Mouse (Mus musculus) forebrain, embryonic 11.5 days (tissue): ENCODE measurements around the gene Bcl2l11. TPM values are rescaled to one million over a fixed set of nuclear protein-coding genes. Genes with fewer than 3 reads are reported as not detected.

Experiments used
- ATAC-seq: fragments of 200-750 bp; cut with Nextera tagmentation; replicated peaks from 2 replicates; pipeline ENCODE4 v1.8.0; 2017; ENCODE audit warnings: moderate TSS enrichment; ENCODE audit not compliant: low FRiP score
- DNase-seq: peaks from one replicate; pipeline ENCODE4 v3.0.0-alpha.2; 2017; ENCODE audit warnings: low spot score
- H3K27ac ChIP-seq: fragments of 300-500 bp; sonication (generic); 2 replicates; pipeline ENCODE4 v1.5.1; 2014; ENCODE audit warnings: low read depth, low read length
- H3K27me3 ChIP-seq: fragments of 300-500 bp; sonication (generic); 2 replicates; pipeline ENCODE4 v1.6.1; 2014; ENCODE audit warnings: mild to moderate bottlenecking, low read length, mixed read lengths; ENCODE audit not compliant: control insufficient read depth, insufficient read depth
- H3K36me3 ChIP-seq: fragments of 300-500 bp; sonication (generic); 2 replicates; pipeline ENCODE4 v1.6.1; 2014; ENCODE audit warnings: mild to moderate bottlenecking, low read length, moderate library complexity, mixed read lengths; ENCODE audit not compliant: control insufficient read depth, insufficient read depth
- H3K4me1 ChIP-seq: fragments of 300-500 bp; sonication (generic); replicated peaks from 2 replicates; pipeline ENCODE4 v1.6.1; 2014; ENCODE audit warnings: low read length, mixed read lengths; ENCODE audit not compliant: control insufficient read depth, insufficient read depth
- H3K4me2 ChIP-seq: fragments of 300-500 bp; sonication (generic); 2 replicates; pipeline ENCODE4 v1.6.1; 2014; ENCODE audit warnings: low read depth, mild to moderate bottlenecking, low read length, moderate library complexity, mixed read lengths; ENCODE audit not compliant: severe bottlenecking
- H3K4me3 ChIP-seq: fragments of 300-500 bp; sonication (generic); 2 replicates; pipeline ENCODE4 v1.5.1; 2014; ENCODE audit warnings: low read depth, low read length
- H3K9ac ChIP-seq: fragments of 300-500 bp; sonication (generic); 2 replicates; pipeline ENCODE4 v1.6.1; 2014; ENCODE audit warnings: low read length
- H3K9me3 ChIP-seq: fragments of 300-500 bp; sonication (generic); 2 replicates; pipeline ENCODE4 v1.6.1; 2016; ENCODE audit warnings: low read length, mixed read lengths; ENCODE audit not compliant: control insufficient read depth
- WGBS: fragments of 180-500 bp; shearing (Covaris S2); extraction: QIAGEN DNeasy Blood & Tissue Kit; methylation state at CpG from one replicate; pipeline ENCODE4 v1.1.7; 2014; 5-methylcytosine and 5-hydroxymethylcytosine counted together
- polyA plus RNA-seq: library from polyadenylated mRNA; unstranded; fragments of >200 nt; fragmentation: Nextera tagmentation; extraction: Ambion mirVana; gene quantifications from 2 replicates; pipeline ENCODE4 v1.2.1, GENCODE M21; 2014

Gene Bcl2l11
- polyA plus RNA-seq, 1 experiment from 2014 or later = 17.7 TPM

- Histone ChIP-seq H3K27ac (no peak overlapping the region), H3K36me3 (no peaks in the 10 kb centered on the region), H3K4me3 (no peak overlapping the region), H3K9me3 (no peaks in the 10 kb centered on the region), H3K4me2 (no peak overlapping the region), H3K9ac (no peak overlapping the region), H3K4me1 (peaks cover 10% of the 10 kb centered on the region), H3K27me3 (peaks cover 18% of the 10 kb centered on the region)
- ATAC-seq = no peak
- WGBS = 87% methylated on average over 9 of the region's 9 CpGs
- DNase-seq = no peak
These were observed 6.9 kb upstream of the Bcl2l11 start for GRCm38 (mm10) chr2:128118971-128119370.

- ATAC-seq = no peak
These were observed 3.3 kb upstream of the Bcl2l11 start for GRCm38 (mm10) chr2:128122491-128122890.

GRCm38 (mm10) chr2:128122891-128123771 lies 2.7 kb upstream of the Bcl2l11 start:
- Histone ChIP-seq H3K27me3 (peaks cover 22% of the 10 kb centered on the region), H3K27ac (no peak overlapping the region), H3K4me3 (peak overlapping the region; percentile 5), H3K9ac (no peak overlapping the region), H3K4me2 (peak overlapping the region; percentile 99), H3K4me1 (peaks cover 22% of the 10 kb centered on the region), H3K9me3 (no peaks in the 10 kb centered on the region), H3K36me3 (no peaks in the 10 kb centered on the region)
- ATAC-seq = no peak
- DNase-seq = peak; percentile 63
- WGBS = 1% methylated on average over 40 of the region's 40 CpGs

More at GRCm38 (mm10) chr2:128122491-128122890, 3.3 kb upstream of the Bcl2l11 start:
- 1% methylated on average over 9 of the region's 9 CpGs for whole genome bisulfite sequencing
- Histone ChIP-seq H3K27me3 (peaks cover 22% of the 10 kb centered on the region), H3K9ac (no peak overlapping the region), H3K4me1 (peaks cover 22% of the 10 kb centered on the region), H3K36me3 (no peaks in the 10 kb centered on the region), H3K9me3 (no peaks in the 10 kb centered on the region), H3K4me2 (peak overlapping the region; percentile 99), H3K4me3 (peak overlapping the region; percentile 5), H3K27ac (no peak overlapping the region)
- peak; percentile 73 for DNase-seq

- DNase-seq (peak; percentile 65), ATAC-seq (no peak)
- H3K4me3 ChIP-seq = peak overlapping the region; percentile 66
- peaks cover 26% of the 10 kb centered on the region for H3K4me1 ChIP-seq
- WGBS = 3% methylated on average over 23 of the region's 23 CpGs
- no peak overlapping the region for H3K9ac ChIP-seq
- no peaks in the 10 kb centered on the region for H3K36me3 ChIP-seq
- H3K27ac ChIP-seq = no peak overlapping the region
- peaks cover 22% of the 10 kb centered on the region for H3K27me3 ChIP-seq
- peak overlapping the region; percentile 99 for H3K4me2 ChIP-seq
- H3K9me3 ChIP-seq = no peaks in the 10 kb centered on the region
These were observed 1.7 kb upstream of the Bcl2l11 start for GRCm38 (mm10) chr2:128123921-128124683.

- peaks cover 22% of the 10 kb centered on the region for H3K27me3 ChIP-seq
- H3K4me2 ChIP-seq = peak overlapping the region; percentile 99
- ATAC-seq (no peak), DNase-seq (peak; percentile 56)
- no peak overlapping the region for H3K27ac ChIP-seq
- WGBS = 2% methylated on average over 15 of the region's 15 CpGs
- H3K4me3 ChIP-seq = peak overlapping the region; percentile 66
- H3K9me3 ChIP-seq = no peaks in the 10 kb centered on the region
- H3K36me3 ChIP-seq = peaks cover under 1% of the 10 kb centered on the region; the same call in 1 of the 2 replicates
- H3K4me1 ChIP-seq = peaks cover 26% of the 10 kb centered on the region
- H3K9ac ChIP-seq = peak overlapping the region; percentile 65
These were observed 1.1 kb upstream of the Bcl2l11 start for GRCm38 (mm10) chr2:128124693-128125092.

GRCm38 (mm10) chr2:128126591-128127051 lies 783 bp downstream of the Bcl2l11 start:
- Histone ChIP-seq H3K9ac (peak overlapping the region; percentile 65), H3K4me2 (peak overlapping the region; percentile 99), H3K4me1 (peaks cover 26% of the 10 kb centered on the region), H3K4me3 (peak overlapping the region; percentile 66), H3K36me3 (peaks cover 4% of the 10 kb centered on the region; the same call in 1 of the 2 replicates), H3K27me3 (peaks cover 21% of the 10 kb centered on the region), H3K27ac (no peak overlapping the region), H3K9me3 (no peaks in the 10 kb centered on the region)
- ATAC-seq (no peak; the same call in 1 of the 2 replicates), DNase-seq (peak; percentile 79)
- whole genome bisulfite sequencing = 0% methylated on average over 35 of the region's 35 CpGs

- WGBS = under 1% methylated on average over 67 of the region's 67 CpGs
- ATAC-seq = peak; percentile 89
- peak overlapping the region; percentile 99 for H3K4me2 ChIP-seq
- peaks cover 26% of the 10 kb centered on the region for H3K4me1 ChIP-seq
- DNase-seq = peak; percentile 98
- H3K27ac ChIP-seq = peak overlapping the region; percentile 82
- H3K27me3 ChIP-seq = peaks cover 19% of the 10 kb centered on the region
- H3K4me3 ChIP-seq = peak overlapping the region; percentile 66
- H3K9ac ChIP-seq = peak overlapping the region; percentile 82
- no peaks in the 10 kb centered on the region for H3K9me3 ChIP-seq
- H3K36me3 ChIP-seq = peaks cover 4% of the 10 kb centered on the region; the same call in 1 of the 2 replicates
These were observed 1.4 kb downstream of the Bcl2l11 start for GRCm38 (mm10) chr2:128127121-128127671.

GRCm38 (mm10) chr2:128127691-128128292 lies 2.0 kb downstream of the Bcl2l11 start:
- Histone ChIP-seq H3K4me1 (peaks cover 24% of the 10 kb centered on the region), H3K9ac (peak overlapping the region; percentile 82), H3K4me3 (peak overlapping the region; percentile 66), H3K4me2 (peak overlapping the region; percentile 99), H3K27ac (peak overlapping the region; percentile 82), H3K36me3 (peaks cover 4% of the 10 kb centered on the region; the same call in 1 of the 2 replicates), H3K9me3 (no peaks in the 10 kb centered on the region), H3K27me3 (peaks cover 15% of the 10 kb centered on the region)
- peak; percentile 22; the same call in 1 of the 2 replicates for ATAC-seq
- under 1% methylated on average over 48 of the region's 48 CpGs for WGBS
- peak; percentile 85 for DNase-seq
